Comparison of ENCODE assay signal across 19 mouse cellular contexts in genomic region chr7:130727560-130727959, GRCm38 (mm10). TPM values are rescaled to one million over a fixed set of nuclear protein-coding genes. Genes with fewer than 3 reads are reported as not detected.
DNase-seq lines count a peak whose midpoint lies in the region; ATAC-seq and TF ChIP-seq lines count a peak whose summit lies in the region.
"Had no signal": no experiment of that assay in that cellular context is flagged by ENCODE, and none has a peak within 500 bp of the region (broad histone marks: within the 10 kb centered on the region; RNA-seq: fewer than 3 reads in every experiment).

No protein-coding gene starts in this region.

- no peak for ATAC-seq in heart, postnatal 0 days (ENCODE audit: insufficient read depth, low read depth)
- ATAC-seq in lung, embryonic 14.5 days (ENCODE audit: insufficient read depth): no peak
- no peak for ATAC-seq in embryonic facial prominence, embryonic 15.5 days (ENCODE audit: insufficient number of reproducible peaks, low FRiP score, low TSS enrichment, low read depth)
- no peak for ATAC-seq in limb, embryonic 15.5 days (ENCODE audit: insufficient number of reproducible peaks, low FRiP score, low TSS enrichment, low read depth)

- H3K27me3 ChIP-seq in heart, postnatal 0 days (ENCODE audit: control insufficient read depth, insufficient read depth, low read length): no peaks in the 10 kb centered on the region
- no peaks in the 10 kb centered on the region for H3K27me3 ChIP-seq in lung, embryonic 14.5 days (ENCODE audit: insufficient read depth, low read length)
- no peaks in the 10 kb centered on the region for H3K27me3 ChIP-seq in embryonic facial prominence, embryonic 15.5 days
- H3K27me3 ChIP-seq in limb, embryonic 15.5 days: no peaks in the 10 kb centered on the region
- H3K27me3 ChIP-seq: embryonic facial prominence, embryonic 13.5 days had no signal

- H3K27ac ChIP-seq in heart, postnatal 0 days (ENCODE audit: low read depth): peak overlapping the region; percentile 53
- H3K27ac ChIP-seq in lung, embryonic 14.5 days (ENCODE audit: low read depth): peak overlapping the region; percentile 12; the same call in 1 of the 2 replicates
- 0 out of 2 replicates have a peak overlapping the region, but pooled peaks have one; percentile 12 for H3K27ac ChIP-seq in embryonic facial prominence, embryonic 15.5 days (replicated peaks)
- H3K27ac ChIP-seq in limb, embryonic 15.5 days: 0 out of 2 replicates have a peak overlapping the region, but pooled peaks have one; percentile 22
- H3K27ac ChIP-seq: embryonic facial prominence, embryonic 13.5 days had no signal

- H3K4me2 ChIP-seq in heart, postnatal 0 days (ENCODE audit: low read depth, low read length): no peak overlapping the region
- H3K4me2 ChIP-seq in lung, embryonic 14.5 days: no peak overlapping the region
- H3K4me2 ChIP-seq in embryonic facial prominence, embryonic 15.5 days (replicated peaks): no peak overlapping the region
- H3K4me2 ChIP-seq in limb, embryonic 15.5 days: no peak overlapping the region
- H3K4me2 ChIP-seq: embryonic facial prominence, embryonic 13.5 days had no signal

- no peak overlapping the region for H3K9ac ChIP-seq in heart, postnatal 0 days (replicated peaks; ENCODE audit: low read depth, low read length)
- no peak overlapping the region for H3K9ac ChIP-seq in lung, embryonic 14.5 days
- no peak overlapping the region for H3K9ac ChIP-seq in embryonic facial prominence, embryonic 15.5 days
- H3K9ac ChIP-seq in limb, embryonic 15.5 days: no peak overlapping the region
- H3K9ac ChIP-seq: embryonic facial prominence, embryonic 13.5 days had no signal

- no peak overlapping the region for H3K4me3 ChIP-seq in heart, postnatal 0 days (ENCODE audit: low read depth, low read length)
- H3K4me3 ChIP-seq in lung, embryonic 14.5 days (ENCODE audit: low read depth, low read length): no peak overlapping the region
- no peak overlapping the region for H3K4me3 ChIP-seq in embryonic facial prominence, embryonic 15.5 days (replicated peaks)
- H3K4me3 ChIP-seq in limb, embryonic 15.5 days: no peak overlapping the region
- H3K4me3 ChIP-seq: embryonic facial prominence, embryonic 13.5 days; megakaryocyte, embryonic 14.5 days had no signal

- H3K9me3 ChIP-seq in heart, postnatal 0 days (replicated peaks; ENCODE audit: control insufficient read depth, low read length): no peaks in the 10 kb centered on the region
- no peaks in the 10 kb centered on the region for H3K9me3 ChIP-seq in lung, embryonic 14.5 days (ENCODE audit: low read depth, low read length)
- H3K9me3 ChIP-seq in embryonic facial prominence, embryonic 15.5 days (replicated peaks): no peaks in the 10 kb centered on the region
- H3K9me3 ChIP-seq in limb, embryonic 15.5 days: no peaks in the 10 kb centered on the region
- H3K9me3 ChIP-seq: embryonic facial prominence, embryonic 13.5 days; megakaryocyte, embryonic 14.5 days had no signal

- TF ChIP-seq EP300 in heart, postnatal 0 days (IDR thresholded peaks at IDR 0.05; ENCODE audit: low read depth): no peak

- DNase-seq in heart, postnatal 0 days (ENCODE audit: low spot score): no peak
- no peak for DNase-seq in heart, postnatal 4 days
- no peak for DNase-seq in lung, embryonic 14.5 days
- no peak for DNase-seq in lung, adult 18-20 months
- DNase-seq in ovary, postnatal 14 days (ENCODE audit: low spot score): no peak
- DNase-seq: cerebellum, adult 9-10 months; gastrocnemius, postnatal 25 days; lung, postnatal 10 days; right cerebral cortex, adult 18-20 months; thymus, postnatal 25 days had no signal

- no peak for TF ChIP-seq CTCF in heart, postnatal 0 days (IDR thresholded peaks at IDR 0.05; ENCODE audit: low read depth)
- no peak for TF ChIP-seq CTCF in lung, embryonic 14.5 days (IDR thresholded peaks at IDR 0.05; ENCODE audit: low read depth)

- H3K36me3 ChIP-seq in heart, postnatal 0 days (replicated peaks; ENCODE audit: control insufficient read depth, insufficient read depth, low read length): peaks cover 58% of the 10 kb centered on the region
- H3K36me3 ChIP-seq in lung, embryonic 14.5 days (ENCODE audit: insufficient read depth): peaks cover 42% of the 10 kb centered on the region
- peaks cover 34% of the 10 kb centered on the region for H3K36me3 ChIP-seq in embryonic facial prominence, embryonic 15.5 days
- peaks cover 41% of the 10 kb centered on the region for H3K36me3 ChIP-seq in limb, embryonic 15.5 days

- 70% methylated on average over 4 of the region's 4 CpGs for WGBS in heart, postnatal 0 days
- WGBS in lung, embryonic 14.5 days: 91% methylated on average over 4 of the region's 4 CpGs
- 94% methylated on average over 4 of the region's 4 CpGs for WGBS in embryonic facial prominence, embryonic 15.5 days
- 92% methylated on average over 4 of the region's 4 CpGs for WGBS in limb, embryonic 15.5 days

- H3K4me1 ChIP-seq in heart, postnatal 0 days (ENCODE audit: control insufficient read depth, insufficient read depth): peaks cover 16% of the 10 kb centered on the region
- H3K4me1 ChIP-seq in lung, embryonic 14.5 days (ENCODE audit: insufficient read depth): peaks cover 11% of the 10 kb centered on the region; the same call in 1 of the 2 replicates
- H3K4me1 ChIP-seq in embryonic facial prominence, embryonic 15.5 days: peaks cover 23% of the 10 kb centered on the region; the same call in 1 of the 2 replicates
- 0 out of 2 replicates have a peak, but pooled peaks cover 3% of the 10 kb centered on the region for H3K4me1 ChIP-seq in limb, embryonic 15.5 days

RNA-seq across cellular contexts. Expression of gene Btbd16, which starts 46.3 kb away (rescaled TPM):
- total RNA-seq in heart, postnatal 0 days (2014; rRNA removed; ENCODE audit: low replicate concordance): not detected in 2 replicates
- polyA plus RNA-seq in heart, postnatal 0 days (2015; fragmentation: Nextera tagmentation; extraction: Ambion mirVana): 0.12 and 0.25 TPM in 2 replicates
- under 1 TPM; 0.16 to 0.24 TPM for total RNA-seq in heart, postnatal 4 days (2021)
- polyA plus RNA-seq in lung, embryonic 14.5 days (2014; fragmentation: Nextera tagmentation; extraction: Ambion mirVana): not detected in 2 replicates
- polyA plus RNA-seq in embryonic facial prominence, embryonic 15.5 days (2015; fragmentation: Nextera tagmentation; extraction: Ambion mirVana): not detected in 2 replicates
- 0.04 and 0.06 TPM in 2 replicates for polyA plus RNA-seq in limb, embryonic 15.5 days (2015; fragmentation: Nextera tagmentation; extraction: Ambion mirVana)
- total RNA-seq: adrenal gland, postnatal 36 days; liver, adult 2 months; midbrain, postnatal 0 days had no signal
- polyA plus RNA-seq: embryonic facial prominence, embryonic 13.5 days; forebrain, embryonic 11.5 days; hindbrain, embryonic 11.5 days had no signal
